Mouse (Mus musculus) ovary, adult 18-20 months (tissue): ENCODE measurements around the gene Pdf.

Source experiments
- DNase-seq: peaks from one replicate; pipeline ENCODE4 v3.0.0; 2022; ENCODE audit warnings: low spot score, mixed read lengths

Pdf gene

DNA sequence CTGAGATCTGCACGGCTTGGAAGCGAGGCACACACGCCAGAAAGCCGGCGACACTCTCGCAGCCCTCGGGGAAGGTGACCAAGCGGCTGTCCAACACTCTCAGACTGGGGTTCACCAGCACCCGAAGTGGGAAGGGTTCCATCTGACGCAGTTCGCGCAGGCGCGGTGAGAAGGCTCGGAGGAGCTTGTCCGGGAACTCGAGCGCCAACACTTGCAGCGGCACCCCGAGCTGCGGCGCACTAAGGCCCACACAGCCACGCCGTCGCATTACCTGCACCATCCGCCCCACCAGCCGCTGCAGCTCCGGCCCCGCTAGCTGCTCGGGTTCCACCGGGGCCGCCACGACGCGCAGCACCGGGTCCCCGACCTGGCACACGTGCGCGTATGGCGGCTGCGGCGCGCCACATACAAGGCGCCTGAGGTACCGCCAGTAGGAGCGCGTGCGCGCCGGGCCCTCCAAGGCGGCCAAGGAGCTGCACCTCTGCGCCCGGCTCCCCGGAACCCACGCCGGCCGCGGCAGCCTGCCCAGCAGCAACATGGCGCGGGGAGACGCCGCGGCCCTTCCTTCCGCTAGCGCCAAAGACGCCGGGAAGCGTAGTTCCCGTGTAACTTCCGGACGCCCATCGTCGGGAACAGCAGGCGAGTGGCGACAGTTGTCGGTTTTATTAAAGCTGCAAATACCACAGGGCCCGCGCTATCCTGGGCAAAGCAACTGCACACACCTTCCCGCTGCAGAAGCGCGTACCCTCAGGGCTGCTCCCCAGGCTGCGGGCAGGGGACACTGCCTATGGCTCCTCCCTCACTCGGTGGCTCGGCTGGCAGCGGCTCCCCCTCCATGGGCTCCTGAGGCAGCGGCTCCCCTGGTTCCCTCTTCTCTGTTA lies at the start of gene Pdf:
Gene Pdf (minus strand): TSS at position 554 of the 881 bp plus-strand sequence.
- DNase-seq, result peak; percentile 66

DNA sequence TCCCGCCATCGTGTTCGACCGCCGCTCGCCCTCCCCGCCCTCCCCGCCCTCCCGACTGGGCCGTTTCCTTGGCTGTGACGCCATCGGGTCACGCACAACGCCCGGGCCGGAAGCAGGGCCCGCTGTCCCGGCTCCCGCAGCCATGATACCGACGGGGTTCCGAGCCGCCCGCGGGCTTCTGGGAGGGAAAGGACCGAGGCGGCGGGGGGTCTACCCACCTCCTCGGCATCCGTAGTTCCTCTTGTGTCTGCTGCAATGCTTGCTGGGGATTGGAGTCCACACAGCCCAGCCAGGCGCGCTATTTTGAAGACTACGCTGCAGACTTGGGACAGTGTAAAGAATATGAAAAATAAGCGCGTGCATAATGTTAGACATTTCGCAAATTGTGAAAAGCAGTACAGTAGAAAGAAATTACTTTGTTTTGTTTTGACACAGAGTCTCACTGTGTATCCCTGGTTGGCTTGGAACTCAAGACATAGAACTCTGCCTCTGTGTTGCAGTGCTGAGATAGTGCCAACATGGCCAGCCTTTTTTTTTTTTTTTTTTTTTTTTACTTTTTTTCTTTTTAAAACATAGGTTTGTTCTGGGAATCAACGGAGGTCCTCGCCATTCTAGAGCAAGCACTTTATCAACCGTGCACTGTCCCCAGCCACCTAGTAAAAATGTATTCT lies 48.1 kb upstream of the Pdf start, which contains the start of gene Terf2:
Gene Terf2 (minus strand): TSS at position 182 of the 671 bp plus-strand sequence.
- peak; percentile 92 for DNase-seq

DNA sequence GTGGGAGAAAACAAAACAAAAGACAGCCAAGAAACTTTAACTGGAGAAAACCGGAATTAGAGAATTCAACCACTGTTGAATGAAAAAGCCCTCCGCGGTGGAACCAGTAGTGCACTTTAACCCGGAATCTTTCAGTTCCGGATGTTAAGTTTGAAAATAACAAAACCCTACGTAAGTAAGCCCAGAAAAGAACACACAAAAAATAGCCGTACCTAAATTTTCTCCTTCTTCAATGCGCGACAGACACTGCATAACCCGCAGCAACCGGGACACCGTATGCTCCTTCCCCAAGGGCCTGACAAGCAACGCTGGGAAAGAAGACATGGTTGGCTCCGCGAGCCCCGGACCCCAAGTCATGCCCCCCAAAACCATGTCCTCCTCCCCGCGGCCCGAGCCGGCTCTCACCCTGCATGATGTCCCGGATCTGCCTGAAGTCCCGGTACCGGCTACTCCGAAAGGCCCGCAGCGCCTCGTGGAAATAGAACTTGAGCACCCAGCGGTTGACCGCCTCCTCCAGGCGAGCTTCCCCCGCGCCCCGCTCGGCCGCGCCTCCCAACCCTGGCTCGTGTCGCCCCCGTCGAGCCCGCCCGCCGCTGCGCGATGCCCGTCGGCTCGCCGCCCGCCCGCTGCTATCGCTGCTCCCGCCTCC lies 47.4 kb upstream of the Pdf start:
- DNase-seq, result no peak

DNA sequence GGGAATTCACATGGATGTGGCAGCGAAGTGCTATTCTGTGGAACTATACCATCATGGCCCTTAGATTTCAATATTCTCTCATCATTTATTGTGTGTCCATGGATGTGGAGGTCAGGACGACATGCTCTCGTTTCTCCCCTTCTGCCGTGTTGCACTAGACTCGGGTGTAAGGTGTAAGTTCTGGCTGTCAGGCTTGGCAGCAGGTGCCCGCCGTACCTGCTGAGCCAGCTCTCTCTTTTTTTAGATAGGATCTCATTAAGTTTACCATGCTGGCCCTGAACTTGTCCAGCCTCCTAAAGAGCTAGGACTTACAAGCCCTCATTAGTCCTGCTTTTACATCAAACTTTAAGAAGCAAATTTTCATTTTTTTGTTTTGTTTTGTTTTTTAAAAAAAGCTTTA lies 42.1 kb upstream of the Pdf start:
- no peak for DNase-seq

DNA sequence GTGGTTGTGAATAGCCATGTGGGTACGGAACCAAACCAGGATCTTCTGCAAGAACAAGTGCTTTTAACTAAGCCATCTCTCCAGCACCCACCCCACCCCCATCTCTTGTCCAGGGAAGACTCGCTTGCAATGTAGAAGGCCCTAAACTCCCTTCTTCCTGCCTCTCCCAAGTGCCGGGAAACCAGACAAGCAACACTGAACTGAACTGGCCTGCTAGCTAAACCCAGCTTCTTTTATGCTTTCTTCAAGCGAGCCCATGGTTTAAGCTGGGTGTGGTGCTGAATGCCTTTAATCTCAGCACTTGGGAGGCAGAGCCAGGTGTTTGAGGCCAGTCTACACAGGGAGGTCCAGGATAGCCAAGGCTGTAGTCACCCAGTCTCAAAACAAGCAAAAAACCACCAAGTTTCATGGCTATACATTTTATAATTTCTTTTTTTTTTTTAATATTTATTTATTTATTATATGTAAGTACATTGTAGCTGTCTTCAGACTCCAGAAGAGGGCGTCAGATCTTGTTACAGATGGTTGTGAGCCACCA lies 40.2 kb upstream of the Pdf start:
- DNase-seq, result no peak

DNA sequence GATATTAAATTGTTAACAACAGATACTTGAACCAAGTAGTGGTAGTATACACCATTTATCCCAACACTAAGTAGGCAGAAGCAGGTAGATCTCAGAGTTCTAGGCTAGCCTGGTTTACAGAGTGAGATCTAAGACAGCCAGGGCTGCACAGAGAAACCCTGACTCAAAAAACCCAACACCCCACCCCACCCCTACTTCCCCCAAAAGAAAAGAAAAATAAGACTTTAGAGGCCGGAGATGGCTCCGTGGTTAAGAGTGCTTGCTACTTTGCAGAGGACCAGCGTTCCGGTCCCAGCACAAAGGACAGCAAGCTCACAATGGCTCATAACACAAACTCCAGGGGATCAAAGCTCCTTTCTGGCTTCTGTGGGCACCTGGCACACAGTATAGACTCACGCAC lies 37.6 kb upstream of the Pdf start:
- no peak for DNase-seq

DNA sequence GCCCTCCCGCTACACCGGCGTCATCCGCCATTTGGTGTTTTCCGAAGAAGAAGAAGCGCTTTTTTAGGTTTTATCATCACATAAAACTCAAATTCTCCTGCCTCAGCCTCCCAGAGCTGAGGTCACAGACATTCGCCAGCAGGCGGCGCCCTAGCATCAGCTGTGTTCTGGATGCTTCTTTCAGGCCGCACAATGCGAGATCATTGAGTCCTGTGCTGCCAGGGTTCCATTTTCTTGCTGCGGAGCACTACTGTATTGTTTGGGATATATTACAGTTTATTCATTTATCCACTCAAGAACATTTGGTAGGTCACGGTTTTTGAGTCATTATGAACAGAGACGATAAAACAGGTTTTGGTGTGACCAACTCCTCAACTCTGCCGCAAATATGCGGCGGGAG lies 36.9 kb upstream of the Pdf start:
- DNase-seq, result no peak

DNA sequence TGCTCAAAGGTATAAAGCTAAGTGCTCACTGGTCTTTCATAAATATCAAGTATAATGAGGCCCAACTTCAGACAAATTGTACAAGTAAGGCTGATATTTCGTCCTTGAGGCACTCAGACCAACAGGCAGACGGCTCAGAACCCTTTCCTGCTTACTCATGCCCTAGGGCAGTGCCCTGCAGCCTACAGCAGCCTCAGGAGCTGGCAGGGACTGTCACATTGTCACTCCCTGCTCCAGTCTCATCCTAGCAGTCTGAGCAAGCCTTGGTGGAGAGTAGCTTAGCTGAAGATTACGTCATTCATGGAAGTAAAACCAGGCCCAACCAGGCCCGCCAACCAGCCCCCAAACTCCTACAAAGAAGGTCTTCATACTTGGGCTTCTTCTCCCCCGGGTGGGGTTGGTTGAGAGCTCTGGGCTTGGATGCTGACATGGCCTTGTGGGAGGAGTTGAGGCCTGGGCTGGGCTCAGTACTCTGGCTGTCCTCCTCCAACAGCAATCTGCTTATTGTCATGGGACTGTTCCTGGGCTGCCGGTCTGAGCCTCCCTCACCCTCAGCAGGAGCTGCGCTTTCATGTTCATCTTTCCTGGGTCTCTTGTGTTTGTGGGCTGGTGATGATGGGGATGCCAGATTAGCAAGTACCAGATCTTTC lies 27.9 kb upstream of the Pdf start:
- DNase-seq, result no peak

DNA sequence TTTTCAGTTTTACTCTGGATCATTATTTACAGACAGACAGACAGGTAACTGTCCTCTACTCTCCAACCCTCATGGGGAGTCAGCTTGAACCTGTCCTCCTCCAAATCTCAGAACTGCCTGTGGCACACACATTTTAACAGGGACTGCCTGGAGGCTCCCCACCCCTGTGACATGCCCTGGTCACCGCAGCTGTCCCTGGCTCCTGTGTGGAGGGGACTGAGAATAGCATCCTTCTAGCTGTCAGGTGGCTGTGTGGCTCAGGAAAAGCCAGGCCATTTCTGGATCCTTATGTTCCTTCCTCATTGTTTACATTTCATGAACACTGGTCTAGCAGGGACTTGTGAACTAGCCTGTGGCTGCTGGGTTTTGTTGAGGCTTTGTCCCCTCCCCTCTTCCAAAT lies 25.7 kb upstream of the Pdf start:
- no peak for DNase-seq

DNA sequence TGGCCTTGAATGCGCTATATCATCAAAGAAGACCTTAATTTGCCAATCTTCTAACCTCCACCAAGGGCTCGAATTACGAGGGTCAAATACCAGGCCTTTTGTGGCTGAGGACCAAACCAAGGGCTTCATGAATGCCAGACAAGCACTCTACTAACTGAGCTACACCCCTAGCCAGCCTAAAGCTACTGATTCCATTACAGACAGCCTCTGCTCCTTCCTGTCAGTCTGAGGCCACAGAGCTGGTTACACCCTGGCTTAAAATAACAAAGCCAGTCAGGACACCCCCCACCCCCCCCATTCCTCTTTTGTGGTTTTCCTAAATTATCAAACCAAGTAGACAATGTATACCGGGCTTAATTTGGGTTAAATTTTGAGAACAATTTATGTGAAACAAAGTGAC lies 25.3 kb upstream of the Pdf start:
- DNase-seq, result no peak

DNA sequence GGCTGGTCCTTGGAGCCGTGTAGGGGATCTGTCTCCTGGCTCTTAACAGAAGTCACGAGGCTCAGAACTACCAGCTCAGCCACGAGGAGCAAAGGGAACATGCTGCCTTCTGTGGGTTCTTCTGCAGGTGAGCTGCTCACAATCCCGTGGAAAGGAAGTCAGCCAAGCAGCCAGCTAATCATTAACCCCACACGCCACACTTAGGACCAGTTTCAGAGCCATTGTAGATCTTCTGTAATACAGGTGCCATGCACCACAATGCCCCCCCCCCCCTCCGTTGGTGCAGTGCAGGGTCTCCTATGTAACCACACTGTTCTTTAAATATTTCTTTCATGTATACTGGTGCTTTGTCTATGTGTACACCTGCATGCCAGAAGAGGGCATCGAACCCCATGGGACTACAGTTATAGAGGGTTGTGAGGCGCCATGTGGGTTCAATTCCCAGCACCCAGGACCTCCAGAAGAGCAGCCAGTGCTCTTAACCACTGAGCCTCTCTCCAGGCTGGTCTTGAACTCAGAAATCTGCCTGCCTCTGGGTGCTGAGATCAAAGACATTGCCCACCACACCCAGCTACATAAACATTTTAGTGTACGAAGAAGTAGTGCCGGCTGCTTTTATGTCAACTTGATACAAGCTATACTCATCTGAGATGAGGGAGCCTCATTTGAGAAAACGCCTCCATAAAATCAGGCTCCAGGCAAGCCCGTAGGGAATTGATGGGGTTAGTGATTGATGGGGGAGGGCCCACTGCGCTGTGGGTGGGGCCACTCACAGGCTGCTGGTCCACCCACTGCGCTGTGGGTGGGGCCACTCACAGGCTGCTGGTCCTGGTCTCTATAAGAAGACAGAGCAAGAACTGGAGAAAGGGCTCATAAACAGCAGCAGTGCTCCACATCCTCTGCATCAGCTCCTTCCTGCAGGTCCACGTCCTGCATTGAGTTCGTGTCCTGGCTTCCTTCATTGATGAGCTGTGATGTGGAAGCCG lies 17.4 kb upstream of the Pdf start, which contains the start of gene Tmed6:
Gene Tmed6 (minus strand): TSS at position 134 of the 986 bp plus-strand sequence.
- DNase-seq, result no peak

DNA sequence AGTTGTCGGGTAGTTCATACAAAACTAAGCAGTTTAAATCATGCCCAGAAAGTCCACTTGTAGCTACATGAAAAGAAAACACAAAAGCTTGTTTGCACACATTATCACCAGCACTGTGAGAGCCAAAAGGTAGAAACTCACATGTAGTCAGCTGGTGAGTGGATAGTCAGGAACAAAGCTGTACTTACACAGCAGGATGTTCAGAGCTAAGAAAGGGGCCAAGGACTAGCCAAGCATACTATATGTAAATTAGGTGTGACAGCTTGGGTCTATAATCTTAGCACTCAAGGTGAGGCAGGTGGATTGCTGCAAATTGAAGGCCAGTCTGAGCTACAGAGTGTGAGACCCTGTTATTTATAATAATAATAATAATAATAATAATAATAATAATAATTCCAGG lies 14.2 kb upstream of the Pdf start:
- no peak for DNase-seq

DNA sequence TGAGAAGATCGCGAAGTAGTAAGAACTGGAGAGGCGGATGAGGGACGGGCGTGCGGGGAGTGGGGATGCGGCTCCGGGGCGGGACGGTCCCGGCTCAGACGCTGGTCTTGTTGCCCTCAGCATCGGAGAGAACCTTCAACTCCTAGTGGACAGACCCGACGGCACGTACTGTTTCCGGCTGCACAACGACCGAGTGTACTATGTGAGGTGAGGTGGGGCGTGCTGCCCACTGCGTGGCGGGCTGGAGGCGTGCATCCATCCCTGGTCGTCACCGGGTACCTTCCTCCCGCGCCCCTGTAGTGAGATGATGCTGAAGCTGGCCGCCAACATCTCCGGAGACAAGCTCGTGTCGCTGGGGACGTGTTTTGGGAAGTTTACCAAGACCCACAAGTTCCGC lies 8.6 kb upstream of the Pdf start:
- no peak for DNase-seq

DNA sequence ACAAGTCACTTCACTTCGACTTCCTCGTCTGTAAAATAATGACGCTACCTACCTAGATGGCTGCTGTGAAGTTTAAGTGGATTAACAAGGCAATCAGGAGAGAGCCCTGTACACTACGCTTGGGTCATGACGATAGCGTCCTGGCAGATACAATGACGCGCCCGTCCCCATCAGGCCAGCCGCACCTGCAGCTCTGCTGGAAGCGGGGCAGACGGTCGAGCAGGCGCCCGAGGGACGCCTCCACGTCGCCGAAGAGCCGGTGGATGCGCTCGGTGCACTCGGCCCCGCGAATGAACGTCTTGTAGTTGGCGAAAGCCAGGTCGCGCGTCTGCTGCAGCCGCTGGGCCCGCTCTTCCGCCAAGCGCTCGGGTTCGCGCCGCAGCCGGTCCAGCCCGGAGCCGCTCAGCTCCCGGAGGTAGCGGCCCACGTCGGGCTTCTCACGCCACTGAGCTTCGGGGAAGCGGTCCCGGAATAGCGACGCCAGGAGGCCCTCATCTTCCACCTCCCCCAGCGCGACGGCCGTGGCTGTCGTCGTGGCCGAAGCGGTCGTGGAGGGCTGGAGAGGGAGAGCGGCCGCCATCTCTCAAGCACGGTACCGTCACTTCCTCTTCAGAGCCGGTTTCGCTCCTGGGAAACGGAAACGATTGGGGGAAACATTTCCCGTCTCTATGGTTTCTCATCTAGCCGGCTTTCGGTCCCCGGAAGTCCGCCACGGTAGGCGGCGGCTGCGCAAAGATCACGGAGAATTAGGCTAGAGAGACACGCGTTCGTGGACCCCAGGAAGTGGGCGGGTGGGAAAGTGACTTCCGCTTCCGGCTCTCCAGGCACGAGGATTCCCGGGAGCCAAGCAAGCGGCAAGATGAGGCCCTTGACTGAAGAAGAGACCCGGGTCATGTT lies 7.9 kb upstream of the Pdf start, which contains the start of the genes Cog8 and Nip7:
Gene Cog8 (minus strand): TSS at position 614 of the 897 bp plus-strand sequence.
Gene Nip7 (plus strand): TSS at position 802 of the 897 bp plus-strand sequence.
- peak; percentile 94 for DNase-seq

DNA sequence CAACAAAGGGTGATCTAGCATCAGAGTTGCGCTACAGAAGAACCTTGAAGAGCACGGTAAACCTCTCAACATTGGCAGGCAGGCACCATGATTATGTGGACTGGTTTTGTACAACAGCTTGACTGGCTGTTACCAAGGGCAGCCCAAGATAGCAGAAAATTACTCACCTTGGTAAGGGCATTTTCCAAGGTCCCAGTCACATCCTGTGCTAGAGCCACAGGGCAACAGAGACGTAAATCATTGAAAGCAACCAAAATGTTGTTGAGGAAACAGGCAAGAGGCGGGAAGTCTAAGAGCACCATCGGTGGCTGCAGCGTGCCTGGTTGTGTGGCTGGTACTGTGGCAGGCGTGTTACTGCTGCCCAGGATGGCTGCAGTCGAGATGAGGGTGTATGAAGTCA lies 3.6 kb upstream of the Pdf start:
- no peak for DNase-seq

DNA sequence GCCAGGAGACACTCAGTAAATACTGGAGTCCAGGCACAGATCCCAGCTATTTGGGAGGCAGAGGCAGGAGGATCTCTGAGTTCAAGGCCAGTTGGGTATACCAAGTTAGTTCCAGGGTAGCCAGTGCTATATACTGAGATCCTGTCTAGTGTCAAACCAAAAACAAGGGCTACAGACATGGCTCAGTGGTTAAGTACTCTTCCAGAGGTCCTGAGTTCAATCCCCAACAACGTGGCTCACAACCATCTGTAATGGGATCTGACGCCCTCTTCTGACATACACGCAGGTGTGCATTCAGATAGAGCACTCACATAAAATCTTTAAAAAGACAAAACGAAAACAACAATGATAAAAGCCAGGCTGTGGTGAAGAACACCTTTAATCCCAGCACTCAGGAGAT lies 1.1 kb upstream of the Pdf start:
- no peak for DNase-seq

DNA sequence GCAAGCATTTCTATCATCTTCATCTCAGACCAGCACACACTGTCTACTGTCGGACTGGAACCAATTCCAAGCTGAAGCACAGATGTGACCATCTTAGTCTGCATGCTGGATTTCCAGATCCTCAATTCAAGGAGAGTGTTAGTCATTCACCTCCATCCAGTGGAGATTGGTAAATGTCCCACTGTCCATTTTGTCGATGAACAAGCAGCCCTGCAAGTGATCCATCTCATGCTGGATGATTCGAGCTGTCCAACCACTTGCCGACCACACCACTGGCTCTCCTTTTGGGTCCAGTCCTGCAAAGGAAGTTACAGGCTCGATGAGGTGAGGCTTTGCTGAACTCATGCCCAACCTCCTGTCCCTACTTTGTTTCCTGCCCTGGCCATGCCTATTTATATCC lies 1.4 kb downstream of the Pdf start:
- DNase-seq, result no peak

DNA sequence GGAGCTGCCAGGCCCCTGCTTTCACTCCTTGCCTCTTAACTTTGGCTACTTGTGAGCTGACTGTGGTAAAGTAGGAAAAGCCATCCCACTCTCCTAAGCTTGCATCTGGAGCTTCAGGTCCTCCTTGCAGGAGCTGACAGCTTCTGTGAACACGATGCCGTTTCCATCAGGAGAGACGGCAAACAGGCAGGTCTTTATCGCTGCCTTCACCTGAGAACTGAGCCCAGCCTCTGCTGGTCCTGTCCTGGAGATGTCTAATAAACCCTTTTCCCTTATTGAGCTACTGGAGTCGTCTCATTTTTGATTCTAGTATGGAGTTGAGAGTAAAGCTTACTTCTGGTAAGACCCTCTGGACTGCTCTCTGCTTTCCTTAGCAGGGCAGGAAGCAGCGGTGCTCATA lies 2.9 kb downstream of the Pdf start:
- no peak for DNase-seq

DNA sequence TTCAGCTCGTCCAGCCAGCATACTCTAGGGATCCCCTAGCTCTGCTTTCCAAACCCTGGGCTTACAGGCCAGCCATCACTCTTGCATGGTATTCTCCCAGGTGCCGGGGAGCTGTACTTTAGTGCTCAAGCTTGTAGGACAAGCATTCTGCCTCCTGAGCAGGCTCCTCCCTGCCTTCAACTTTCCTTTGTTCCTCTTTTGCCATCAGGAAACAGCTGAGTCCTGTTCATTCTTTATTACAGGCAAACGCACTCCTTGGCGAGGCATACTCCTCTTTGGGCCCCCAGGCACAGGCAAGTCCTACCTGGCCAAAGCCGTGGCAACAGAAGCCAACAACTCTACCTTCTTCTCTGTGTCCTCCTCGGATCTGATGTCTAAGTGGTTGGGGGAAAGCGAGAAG lies 7.8 kb downstream of the Pdf start:
- no peak for DNase-seq

DNA sequence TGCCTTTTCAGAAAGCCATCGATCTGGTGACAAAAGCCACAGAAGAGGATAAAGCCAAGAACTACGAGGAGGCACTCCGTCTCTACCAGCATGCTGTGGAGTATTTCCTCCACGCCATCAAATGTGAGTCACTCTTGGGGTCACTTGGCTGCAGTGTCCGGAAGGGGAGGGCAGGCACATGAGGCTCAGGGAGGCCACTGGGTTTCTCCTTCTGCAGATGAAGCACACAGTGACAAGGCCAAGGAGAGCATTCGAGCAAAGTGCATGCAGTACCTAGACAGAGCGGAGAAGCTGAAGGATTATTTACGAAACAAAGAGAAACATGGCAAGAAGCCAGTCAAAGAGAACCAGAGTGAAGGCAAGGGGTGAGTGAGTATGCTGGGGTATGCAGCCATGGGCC lies 11.8 kb downstream of the Pdf start:
- DNase-seq, result peak; percentile 57
